Mouse (Mus musculus) CD8-positive naive resting alpha-beta T cell, adult 2 months (primary cell): Measurements from ENCODE around the gene Rassf9.

Experiments used
- DNase-seq, 2 experiments: peaks; one replicate each; pipeline ENCODE4 v3.0.0; 2022; ENCODE audit warnings: low read depth in 2 of 2, low spot score in 2 of 2

Gene Rassf9

GRCm38 (mm10) chr10:102511807-102512461, at the start of gene Rassf9:
Rassf9 (plus strand) TSS chr10:102512222.
- DNase-seq = no peak

GRCm38 (mm10) chr10:102469412-102469811, 42.6 kb upstream of the Rassf9 start:
- no peak for DNase-seq

- no peak for DNase-seq
Observed at GRCm38 (mm10) chr10:102490386-102490785, 21.6 kb upstream of the Rassf9 start, which contains the start of gene Nts. Nts (minus strand) TSS chr10:102490486.

- no peak for DNase-seq
Observed at GRCm38 (mm10) chr10:102491792-102492191, 20.2 kb upstream of the Rassf9 start.

GRCm38 (mm10) chr10:102498754-102499153, 13.3 kb upstream of the Rassf9 start:
- no peak for DNase-seq

GRCm38 (mm10) chr10:102507386-102507785, 4.6 kb upstream of the Rassf9 start:
- no peak for DNase-seq

GRCm38 (mm10) chr10:102511461-102511806, 588 bp upstream of the Rassf9 start:
- no peak for DNase-seq

GRCm38 (mm10) chr10:102514159-102514558, 2.1 kb downstream of the Rassf9 start:
- no peak for DNase-seq

- no peak for DNase-seq
Observed at GRCm38 (mm10) chr10:102527901-102528300, 15.9 kb downstream of the Rassf9 start.

- DNase-seq = no peak
Observed at GRCm38 (mm10) chr10:102553941-102554340, 41.9 kb downstream of the Rassf9 start.

GRCm38 (mm10) chr10:102562488-102562887, 50.5 kb downstream of the Rassf9 start:
- no peak for DNase-seq

- no peak for DNase-seq
Observed at GRCm38 (mm10) chr10:102577970-102578369, 65.9 kb downstream of the Rassf9 start.

GRCm38 (mm10) chr10:102594306-102594705, 82.3 kb downstream of the Rassf9 start:
- DNase-seq = no peak
